Mouse (Mus musculus): ENCODE data around the gene Ngf.

GRCm38 (mm10) chr3:102553935-102554670, 84.4 kb downstream of the Ngf start:
- TF ChIP-seq CHD2 (IDR thresholded peaks at IDR 0.05; ENCODE audit: low read depth, low read length) (no peak), ZC3H11A (IDR thresholded peaks at IDR 0.05; ENCODE audit: borderline replicate concordance, low read depth, low read length) (no peak), ZNF384 (IDR thresholded peaks at IDR 0.05; ENCODE audit: low read depth, low read length) (no peak), HCFC1 (IDR thresholded peaks at IDR 0.05; ENCODE audit: borderline replicate concordance, insufficient read depth, low read length) (no peak)

All from ES-E14 (cell line).